Mouse (Mus musculus) liver, postnatal 0 days (tissue): ENCODE data around the gene Gdpd2. TPM values are rescaled to one million over a fixed set of nuclear protein-coding genes. Genes with fewer than 3 reads are reported as not detected.
A peak's percentile ranks its signal among the peaks of the same experiment; 100 is the strongest.

ENCODE experiments used
- ATAC-seq: fragments of 200-750 bp; cut with Nextera tagmentation; 2 replicates; pipeline ENCODE4 v1.8.0; 2017; ENCODE audit warnings: mild to moderate bottlenecking, moderate library complexity
- DNase-seq: peaks from one replicate; pipeline ENCODE4 v3.0.0-alpha.2; 2016
- H3K27ac ChIP-seq: fragments of 300-500 bp; sonication (generic); 2 replicates; pipeline ENCODE4 v1.5.1; 2014; ENCODE audit warnings: antibody characterized with exemption, moderate library complexity, mild to moderate bottlenecking, low read depth
- H3K27me3 ChIP-seq: fragments of 300-500 bp; sonication (generic); 2 replicates; pipeline ENCODE4 v1.6.1; 2014; ENCODE audit warnings: low read length, control low read depth, mixed read lengths; ENCODE audit not compliant: insufficient read depth
- H3K36me3 ChIP-seq: fragments of 300-500 bp; sonication (generic); replicated peaks from 2 replicates; pipeline ENCODE4 v1.6.1; 2014; ENCODE audit warnings: mild to moderate bottlenecking, control low read depth, low read length, moderate library complexity, mixed read lengths; ENCODE audit not compliant: insufficient read depth
- H3K4me1 ChIP-seq: fragments of 300-500 bp; sonication (generic); 2 replicates; pipeline ENCODE4 v1.6.1; 2014; ENCODE audit warnings: antibody characterized with exemption, mild to moderate bottlenecking, control low read depth; ENCODE audit not compliant: insufficient read depth
- H3K4me2 ChIP-seq: fragments of 300-500 bp; sonication (generic); 2 replicates; pipeline ENCODE4 v1.6.1; 2014; ENCODE audit warnings: low read depth, mild to moderate bottlenecking, low read length, moderate library complexity, mixed read lengths
- H3K4me3 ChIP-seq: fragments of 300-500 bp; sonication (generic); 2 replicates; pipeline ENCODE4 v1.5.1; 2014; ENCODE audit warnings: low read depth, low read length
- H3K9ac ChIP-seq: fragments of 300-500 bp; sonication (generic); replicated peaks from 2 replicates; pipeline ENCODE4 v1.6.1; 2014; ENCODE audit warnings: mild to moderate bottlenecking, moderate library complexity
- H3K9me3 ChIP-seq: fragments of 300-500 bp; sonication (generic); 2 replicates; pipeline ENCODE4 v1.6.1; 2016; ENCODE audit warnings: mild to moderate bottlenecking, control low read depth, low read length, mixed read lengths
- CTCF ChIP-seq: sonication (generic); IDR thresholded peaks from 2 replicates; pipeline ENCODE4 v1.5.1; 2016; ENCODE audit warnings: antibody characterized with exemption, low read depth
- EP300 ChIP-seq: IDR thresholded peaks from 2 replicates; pipeline ENCODE4 v1.6.1; 2016; ENCODE audit warnings: antibody characterized with exemption, low read depth, mild to moderate bottlenecking
- WGBS: fragments of 180-500 bp; shearing (Covaris S2); extraction: QIAGEN DNeasy Blood & Tissue Kit; methylation state at CpG from one replicate; pipeline ENCODE4 v1.1.7; 2014; ENCODE audit not compliant: insufficient replicate concordance; 5-methylcytosine and 5-hydroxymethylcytosine counted together
- polyA plus RNA-seq: library from polyadenylated mRNA; unstranded; fragments of >200 nt; fragmentation: Nextera tagmentation; extraction: Ambion mirVana; gene quantifications from 2 replicates; pipeline ENCODE4 v1.2.1, GENCODE M21; 2015

The Gdpd2 gene
- polyA plus RNA-seq: 0.04 TPM in 1 of 2 replicates, not detected in the other

GRCm38 (mm10) chrX:100729665-100730188 is at the start of gene Gdpd2:
Gene Gdpd2, plus strand, starts transcription at chrX:100729873.
- no peak within 1 kb of the TSS for H3K9ac ChIP-seq
- peaks cover 9% of the 10 kb centered on the region; the same call in 1 of the 2 replicates for H3K36me3 ChIP-seq
- ATAC-seq: 0 out of 2 replicates have a peak, but pooled peaks have one; percentile 47
- no peaks in the 10 kb centered on the region for H3K4me1 ChIP-seq
- DNase-seq: peak; percentile 24
- no peak within 1 kb of the TSS for H3K27ac ChIP-seq
- WGBS: 18% methylated on average over 8 of the region's 8 CpGs
- H3K4me2 ChIP-seq: peak within 1 kb of the TSS; percentile 50
- H3K27me3 ChIP-seq: no peaks in the 10 kb centered on the region
- no peak within 1 kb of the TSS for H3K4me3 ChIP-seq
- no peaks in the 10 kb centered on the region for H3K9me3 ChIP-seq
- TF ChIP-seq CTCF: peak; percentile 50
- TF ChIP-seq EP300: no peak

- ATAC-seq (no peak), DNase-seq (no peak)
- H3K9ac ChIP-seq: no peak overlapping the region
- H3K4me3 ChIP-seq: no peak overlapping the region
- 74% methylated on average over 3 of the region's 3 CpGs for WGBS
- H3K9me3 ChIP-seq: no peaks in the 10 kb centered on the region
- no peaks in the 10 kb centered on the region for H3K4me1 ChIP-seq
- no peak for TF ChIP-seq CTCF
- no peak for TF ChIP-seq EP300
- H3K4me2 ChIP-seq: no peak overlapping the region
- H3K36me3 ChIP-seq: peaks cover 6% of the 10 kb centered on the region; the same call in 1 of the 2 replicates
- no peaks in the 10 kb centered on the region for H3K27me3 ChIP-seq
- H3K27ac ChIP-seq: no peak overlapping the region
Measured at GRCm38 (mm10) chrX:100686527-100686926, 43.1 kb upstream of the Gdpd2 start.

GRCm38 (mm10) chrX:100687360-100688032 is 42.2 kb upstream of the Gdpd2 start:
- Histone ChIP-seq H3K4me1 (no peaks in the 10 kb centered on the region), H3K9ac (no peak overlapping the region), H3K9me3 (no peaks in the 10 kb centered on the region), H3K27ac (peak overlapping the region; percentile 46), H3K36me3 (peaks cover 6% of the 10 kb centered on the region; the same call in 1 of the 2 replicates), H3K4me2 (no peak overlapping the region), H3K4me3 (no peak overlapping the region), H3K27me3 (no peaks in the 10 kb centered on the region)
- ATAC-seq (peak; percentile 84), DNase-seq (no peak)
- 80% methylated on average over 6 of the region's 6 CpGs for WGBS
- no peak for TF ChIP-seq CTCF
- 0 out of 2 replicates have a peak, but pooled peaks have one; percentile 17 for TF ChIP-seq EP300

- H3K4me3 ChIP-seq: no peak overlapping the region
- no peaks in the 10 kb centered on the region for H3K4me1 ChIP-seq
- no peak overlapping the region for H3K4me2 ChIP-seq
- no peaks in the 10 kb centered on the region for H3K9me3 ChIP-seq
- ATAC-seq (no peak), DNase-seq (no peak)
- 86% methylated on average over 5 of the region's 5 CpGs for WGBS
- no peak overlapping the region for H3K9ac ChIP-seq
- peak overlapping the region; percentile 34 for H3K27ac ChIP-seq
- H3K27me3 ChIP-seq: no peaks in the 10 kb centered on the region
- TF ChIP-seq CTCF (no peak), EP300 (no peak)
- peaks cover 6% of the 10 kb centered on the region; the same call in 1 of the 2 replicates for H3K36me3 ChIP-seq
Measured at GRCm38 (mm10) chrX:100688033-100688370, 41.7 kb upstream of the Gdpd2 start.

DNA sequence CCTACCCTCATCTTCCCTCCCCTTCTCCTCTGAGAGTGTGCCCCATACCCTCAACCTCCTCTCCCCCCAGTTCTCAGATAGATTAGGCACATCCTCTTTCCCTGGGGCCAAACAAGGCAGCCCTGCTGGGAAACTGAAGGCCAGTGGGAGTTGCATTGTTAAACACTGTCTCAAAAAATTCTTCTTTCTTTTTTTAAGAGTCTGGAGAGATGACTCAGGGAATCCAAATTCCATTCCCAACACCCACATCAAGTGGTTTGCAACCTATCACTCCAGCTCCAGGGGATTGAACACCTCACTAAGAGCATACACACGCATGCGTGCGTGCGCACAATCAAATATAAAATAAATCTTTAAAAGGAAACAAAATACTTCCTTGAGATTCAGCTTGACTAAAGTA is 32.9 kb upstream of the Gdpd2 start:
- no peak for ATAC-seq
- H3K4me3 ChIP-seq: no peak overlapping the region
- peaks cover 16% of the 10 kb centered on the region for H3K36me3 ChIP-seq

DNA sequence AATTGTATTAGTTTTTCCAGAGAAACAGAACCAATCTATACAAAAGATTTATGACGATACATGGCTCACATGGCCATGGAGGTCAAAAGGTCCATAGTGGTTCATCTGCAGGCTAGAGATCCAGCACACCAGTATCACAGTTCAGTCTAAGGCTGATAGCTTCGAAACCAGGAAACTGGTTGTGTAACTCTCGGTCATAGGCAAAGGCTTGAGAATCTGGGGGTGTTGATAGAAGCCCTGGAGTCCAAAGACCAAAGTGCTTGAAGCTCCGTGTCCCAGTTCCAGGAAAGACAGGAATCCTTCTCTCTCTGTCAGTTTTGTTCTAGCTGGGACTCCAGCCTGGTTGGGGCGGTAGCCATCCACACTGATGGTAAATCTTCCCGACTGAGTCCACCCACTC is 21.6 kb upstream of the Gdpd2 start:
- Histone ChIP-seq H3K4me1 (no peaks in the 10 kb centered on the region), H3K9ac (no peak overlapping the region), H3K4me3 (no peak overlapping the region), H3K9me3 (no peaks in the 10 kb centered on the region), H3K27ac (no peak overlapping the region), H3K27me3 (no peaks in the 10 kb centered on the region), H3K36me3 (peaks cover 14% of the 10 kb centered on the region), H3K4me2 (no peak overlapping the region)
- 73% methylated on average over 6 of the region's 6 CpGs for WGBS
- TF ChIP-seq EP300 (no peak), CTCF (no peak)
- DNase-seq (no peak), ATAC-seq (peak; percentile 43; the same call in 1 of the 2 replicates)

More for the DNA sequence above, 32.9 kb upstream of the Gdpd2 start:
- no peak for TF ChIP-seq CTCF
- TF ChIP-seq EP300: no peak
- no peaks in the 10 kb centered on the region for H3K9me3 ChIP-seq
- no peaks in the 10 kb centered on the region for H3K27me3 ChIP-seq
- H3K4me1 ChIP-seq: no peaks in the 10 kb centered on the region
- no peak for DNase-seq
- H3K4me2 ChIP-seq: no peak overlapping the region
- WGBS: 87% methylated on average over 4 of the region's 4 CpGs
- no peak overlapping the region for H3K9ac ChIP-seq
- H3K27ac ChIP-seq: no peak overlapping the region
